Mouse (Mus musculus) monocyte, adult 2 months (primary cell): Measurements from ENCODE around the gene Itpkc.
A peak's percentile ranks its signal among the peaks of the same experiment; 100 is the strongest.

Source experiments
- DNase-seq, 2 experiments: peaks; one replicate each; pipeline ENCODE4 v3.0.0; 2022; ENCODE audit warnings: low spot score in 2 of 2, low read depth in 1 of 2

The Itpkc gene

DNA sequence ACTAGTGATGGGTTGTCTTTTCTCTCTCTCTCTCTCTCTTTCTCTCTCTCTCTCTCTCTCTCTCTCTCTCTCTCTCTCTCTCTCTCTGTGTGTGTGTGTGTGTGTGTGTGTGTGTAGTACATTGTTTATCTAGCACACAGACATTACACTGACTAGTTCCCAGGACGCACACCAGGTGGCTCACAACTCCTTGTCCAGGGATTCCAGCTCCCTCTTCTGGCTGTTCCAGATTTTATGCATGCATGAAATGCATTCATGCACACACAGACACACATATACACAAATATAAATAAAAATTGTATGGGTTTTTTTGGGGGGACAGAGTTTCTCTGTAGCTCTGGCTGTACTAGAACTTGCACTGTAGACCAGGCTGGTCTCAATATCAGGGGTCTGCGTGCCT, 9.1 kb upstream of the Itpkc start:
- DNase-seq, result no peak

DNA sequence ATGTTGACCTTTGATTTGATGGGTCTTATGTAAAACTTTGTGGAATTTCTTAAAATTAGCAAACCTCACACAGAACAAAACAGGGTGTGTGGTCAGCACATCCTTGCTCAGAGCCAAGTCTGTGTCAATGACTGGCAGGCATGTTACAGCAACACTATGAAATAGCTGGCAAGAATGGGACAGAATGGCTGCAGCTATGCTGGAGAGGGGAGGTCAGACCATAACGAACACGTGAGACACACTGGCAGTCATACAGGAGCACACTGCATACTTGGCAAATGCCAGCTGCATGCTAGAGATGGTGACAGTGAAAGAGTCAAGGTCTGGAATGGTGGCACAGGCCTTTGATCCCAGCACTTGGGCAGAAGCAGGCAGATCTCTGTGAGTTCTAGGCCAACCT, 7.3 kb upstream of the Itpkc start:
- no peak for DNase-seq

DNA sequence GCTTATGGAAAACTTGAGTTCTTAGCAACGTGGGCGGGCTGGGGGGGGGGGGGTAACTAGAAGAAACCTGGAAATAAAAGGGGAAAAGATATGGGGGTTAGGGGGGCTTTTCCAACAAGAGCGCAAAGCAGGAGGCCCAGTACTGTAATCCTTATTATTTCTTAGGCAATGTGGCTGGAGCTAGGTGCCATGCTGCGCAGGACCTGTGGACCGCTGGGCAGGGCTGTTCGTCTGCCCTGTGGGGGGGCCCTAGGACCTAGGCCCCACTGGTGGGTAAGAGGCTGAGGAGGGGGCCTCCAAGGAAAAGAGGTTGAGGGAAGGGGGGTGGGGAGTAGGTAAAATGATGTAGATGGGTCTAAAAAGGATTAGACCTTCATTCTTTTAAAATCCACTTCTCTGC, 4.8 kb upstream of the Itpkc start:
- no peak for DNase-seq

- DNase-seq, result peak; percentile 77 to 85
Observed at GRCm38 (mm10) chr7:27232781-27233281, 4.4 kb upstream of the Itpkc start, which contains the start of gene Coq8b. Gene Coq8b, plus strand, starts transcription at chr7:27233023.

DNA sequence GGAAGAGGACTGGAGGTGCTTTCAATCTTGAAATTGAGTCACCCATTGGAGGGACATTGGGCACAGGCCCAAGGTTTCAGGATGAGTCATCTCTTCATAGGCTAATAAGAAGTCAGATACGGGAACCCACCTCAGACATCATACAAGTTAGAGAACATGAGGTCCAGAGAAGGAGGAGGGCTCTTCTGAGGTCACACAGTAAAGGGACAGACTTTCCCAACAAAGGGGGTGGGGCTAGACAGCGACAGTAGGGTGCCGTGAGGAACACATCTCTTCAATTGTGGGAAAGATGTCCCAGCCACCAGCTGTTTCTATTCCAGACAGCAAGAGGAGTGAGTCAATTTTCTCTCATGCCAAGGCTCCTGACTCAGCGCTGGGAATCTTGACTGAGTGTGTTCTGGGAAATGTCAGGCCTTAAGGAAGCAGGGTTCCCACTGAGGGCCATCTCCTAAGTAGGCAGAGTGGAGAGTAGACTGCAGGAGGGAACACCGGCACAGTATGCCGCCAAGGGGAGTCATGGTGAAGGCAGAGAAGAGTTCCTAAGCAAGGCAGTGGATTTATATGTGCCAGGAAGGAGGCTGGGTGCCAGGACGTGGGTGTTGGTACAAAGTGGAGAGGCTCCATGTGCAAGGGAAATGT, 3.4 kb upstream of the Itpkc start:
- no peak for DNase-seq

GRCm38 (mm10) chr7:27230781-27231180, 2.3 kb upstream of the Itpkc start:
- DNase-seq, result no peak

GRCm38 (mm10) chr7:27228865-27229264, 404 bp upstream of the Itpkc start:
- no peak for DNase-seq

DNA sequence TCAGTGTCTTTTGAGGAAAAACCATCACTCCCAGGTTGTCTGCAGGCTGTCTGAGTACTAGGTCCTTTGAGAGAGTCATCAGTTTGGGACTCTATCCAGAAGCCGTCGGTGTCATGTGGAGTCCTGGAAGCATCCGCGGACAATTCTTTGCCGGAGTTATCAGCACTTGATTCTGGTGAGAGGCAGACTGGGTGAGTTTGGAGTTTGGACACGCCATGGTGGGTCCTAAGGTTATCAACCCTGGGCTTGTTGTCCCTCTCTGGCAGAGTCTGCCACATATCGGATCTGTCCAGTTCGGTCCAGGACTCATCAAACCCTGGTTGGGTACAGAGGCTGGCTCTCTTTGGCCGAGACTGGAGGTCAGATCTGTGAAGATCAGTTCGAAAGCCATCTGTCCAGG, 785 bp downstream of the Itpkc start:
- DNase-seq, result no peak

DNA sequence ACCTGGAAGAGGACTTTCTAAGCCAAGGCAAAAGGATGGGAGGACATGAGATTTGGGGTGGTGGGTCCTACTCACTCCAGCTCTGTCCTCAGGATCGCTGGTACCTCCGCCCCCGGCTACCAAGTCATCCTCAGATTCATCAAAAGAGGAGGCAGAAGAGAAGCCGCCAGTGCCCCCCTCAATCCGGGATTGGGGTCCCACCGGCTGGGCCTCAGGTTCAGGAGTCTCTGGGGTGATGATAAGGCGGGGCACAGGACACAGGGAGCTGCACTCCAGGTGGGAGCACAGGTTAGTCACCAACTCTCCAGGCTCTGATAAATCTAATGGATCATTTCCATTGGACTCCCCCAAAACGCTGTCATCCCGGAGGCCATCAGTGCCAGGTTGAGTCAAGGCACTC, 1.2 kb downstream of the Itpkc start:
- no peak for DNase-seq

DNA sequence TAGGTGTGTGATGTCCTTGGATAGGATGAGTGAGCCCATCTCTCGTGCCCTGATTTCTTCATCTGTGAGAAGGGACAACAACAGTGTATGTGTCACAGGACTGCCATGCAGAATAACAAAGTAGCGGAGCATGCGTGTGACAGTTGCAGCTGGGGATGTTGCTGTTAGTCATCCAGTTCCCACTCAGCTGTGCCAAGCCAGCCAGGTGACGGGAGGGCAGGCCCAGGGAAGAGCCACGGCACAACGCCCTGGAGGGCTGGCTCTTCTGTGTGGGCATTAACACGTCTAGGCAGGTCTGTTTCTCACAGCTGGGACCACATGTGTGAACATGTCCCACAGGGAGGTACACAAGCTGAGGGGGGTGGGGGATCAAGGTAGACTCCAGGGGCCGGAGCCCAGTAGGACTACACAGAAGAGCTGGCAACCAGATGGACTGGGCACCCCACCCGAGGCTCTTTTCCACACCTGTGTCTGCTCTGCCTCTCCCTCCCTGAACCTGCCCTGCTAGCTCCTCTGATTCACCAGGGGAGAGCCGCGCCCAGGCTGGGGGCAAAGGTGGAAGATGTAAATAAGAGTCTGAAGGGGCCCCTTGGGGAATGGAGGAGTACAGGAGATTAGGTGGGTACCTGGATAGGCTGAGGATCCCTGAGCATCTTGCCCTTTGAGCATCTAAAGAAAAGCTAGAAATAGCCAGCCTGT, 3.4 kb downstream of the Itpkc start:
- no peak for DNase-seq

DNA sequence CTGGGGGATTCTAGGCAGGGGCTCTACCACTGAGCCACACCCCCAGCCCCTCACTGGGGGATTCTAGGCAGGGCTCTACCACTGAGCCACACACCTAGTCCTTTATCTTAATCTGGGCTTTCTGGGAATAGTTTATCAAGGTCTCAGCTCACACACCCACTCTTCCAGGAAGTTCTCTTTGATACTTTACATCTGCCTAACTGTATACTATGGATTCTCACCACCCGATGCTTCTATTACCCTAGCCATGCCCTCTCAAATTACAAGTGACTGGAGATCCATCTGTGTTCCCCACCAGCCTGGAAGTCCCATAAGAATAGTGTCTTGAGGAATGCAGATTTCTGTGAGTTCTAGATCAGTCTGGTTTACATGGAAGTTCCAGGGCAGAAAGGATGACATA, 5.9 kb downstream of the Itpkc start:
- no peak for DNase-seq

DNA sequence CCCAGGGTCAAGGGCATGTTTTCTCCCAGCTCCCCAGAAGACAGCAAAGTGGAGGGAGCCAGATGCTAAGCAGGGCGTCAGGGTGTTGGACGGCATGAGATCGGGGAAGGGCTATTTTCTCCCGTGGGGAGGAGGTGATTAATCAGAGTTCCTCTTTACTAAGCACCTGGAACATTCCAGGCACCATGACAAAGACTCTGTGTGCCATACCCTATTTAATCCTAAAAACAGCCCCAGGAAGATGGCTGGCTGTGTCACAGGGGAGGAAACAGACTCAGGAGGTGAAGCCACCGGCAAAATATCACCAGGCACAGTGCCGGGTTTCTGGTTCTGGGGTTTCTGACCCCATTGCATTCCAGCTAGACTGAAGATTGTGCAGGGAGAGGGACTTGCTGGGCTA, 6.5 kb downstream of the Itpkc start:
- no peak for DNase-seq

DNA sequence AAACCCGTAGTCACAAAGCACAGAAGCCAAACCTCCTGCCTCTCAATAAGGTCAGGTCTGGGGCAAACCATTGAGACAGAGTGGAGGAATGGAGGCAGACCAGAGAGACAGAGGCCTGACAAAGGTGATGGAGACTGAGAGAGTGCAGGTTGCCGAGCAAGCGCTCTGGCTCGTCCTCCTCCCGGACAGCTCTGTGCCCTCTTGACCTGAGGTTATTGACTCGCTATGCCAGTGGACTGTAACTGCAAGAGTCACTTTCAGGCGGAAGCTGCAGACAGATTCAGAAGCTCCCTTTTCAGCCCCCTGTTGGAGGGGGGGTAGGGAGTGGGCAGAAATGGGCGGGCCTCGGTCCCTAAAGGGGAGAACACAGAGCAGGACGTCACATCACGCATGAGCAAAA, 8.5 kb downstream of the Itpkc start:
- DNase-seq, result no peak

DNA sequence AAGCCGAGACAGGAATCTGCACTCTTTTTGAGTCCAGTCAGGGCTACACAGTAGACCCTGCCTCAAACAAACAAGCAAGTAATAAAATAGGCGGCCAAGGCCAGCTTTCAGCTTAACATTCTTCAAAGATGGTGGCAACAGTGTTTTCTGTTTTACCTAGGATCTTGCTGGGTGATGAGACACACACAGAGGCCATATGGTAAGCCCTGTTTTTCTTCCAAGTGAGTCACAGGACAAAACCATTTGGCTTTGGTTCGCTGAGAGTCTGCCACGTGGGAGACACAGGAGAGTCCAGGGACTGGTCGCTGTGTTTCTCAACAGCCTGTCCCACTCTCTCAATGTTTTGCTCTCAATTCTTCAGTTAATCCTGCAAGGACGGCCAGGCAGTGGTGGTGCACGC, 9.9 kb downstream of the Itpkc start:
- no peak for DNase-seq

- no peak for DNase-seq
Observed at GRCm38 (mm10) chr7:27212626-27213025, 15.8 kb downstream of the Itpkc start.

- DNase-seq, result no peak
Observed at GRCm38 (mm10) chr7:27203730-27204449, 24.6 kb downstream of the Itpkc start.

DNA sequence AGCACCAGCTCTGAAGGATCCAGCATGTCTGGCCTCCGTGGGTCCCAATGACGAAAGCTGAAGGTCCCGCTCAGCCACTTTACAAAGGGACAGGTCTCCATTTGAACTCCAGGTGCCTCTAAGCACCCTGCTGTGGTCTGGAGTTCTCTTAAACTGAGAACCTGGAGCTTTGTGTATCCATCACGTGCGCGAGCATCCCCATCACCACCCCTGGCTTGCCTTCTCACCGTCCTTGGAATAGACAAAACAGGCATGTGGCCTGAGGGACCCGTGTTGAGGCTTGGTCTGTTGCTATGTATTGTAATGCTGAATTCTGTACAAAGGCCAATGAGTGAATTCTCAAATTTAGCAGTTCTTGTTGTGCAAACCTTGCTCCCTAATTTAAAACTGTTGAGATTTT, 29.7 kb downstream of the Itpkc start:
- no peak for DNase-seq

GRCm38 (mm10) chr7:27198355-27198754, 30.1 kb downstream of the Itpkc start:
- no peak for DNase-seq

- no peak for DNase-seq
Observed at GRCm38 (mm10) chr7:27197634-27198033, 30.8 kb downstream of the Itpkc start.

DNA sequence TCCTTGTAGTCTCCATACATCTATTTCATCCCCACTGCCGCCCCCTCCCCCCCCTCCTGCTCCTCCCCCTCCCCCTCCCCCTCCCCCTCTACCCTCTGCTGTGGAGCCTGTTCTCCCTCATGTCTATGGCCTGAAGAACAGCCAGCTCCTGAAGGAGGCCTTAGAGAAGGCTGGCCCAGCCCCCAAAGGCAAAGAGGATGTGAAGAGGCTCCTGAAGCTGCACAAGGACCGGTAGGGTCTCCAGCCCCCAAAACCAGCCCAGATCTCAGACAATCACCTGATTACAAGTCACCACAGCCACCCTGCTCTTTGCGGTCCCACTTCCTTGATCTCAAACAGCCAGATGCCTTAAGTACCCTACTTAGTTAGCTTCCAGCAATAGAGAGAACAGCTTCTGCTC, 31.3 kb downstream of the Itpkc start:
- no peak for DNase-seq

DNA sequence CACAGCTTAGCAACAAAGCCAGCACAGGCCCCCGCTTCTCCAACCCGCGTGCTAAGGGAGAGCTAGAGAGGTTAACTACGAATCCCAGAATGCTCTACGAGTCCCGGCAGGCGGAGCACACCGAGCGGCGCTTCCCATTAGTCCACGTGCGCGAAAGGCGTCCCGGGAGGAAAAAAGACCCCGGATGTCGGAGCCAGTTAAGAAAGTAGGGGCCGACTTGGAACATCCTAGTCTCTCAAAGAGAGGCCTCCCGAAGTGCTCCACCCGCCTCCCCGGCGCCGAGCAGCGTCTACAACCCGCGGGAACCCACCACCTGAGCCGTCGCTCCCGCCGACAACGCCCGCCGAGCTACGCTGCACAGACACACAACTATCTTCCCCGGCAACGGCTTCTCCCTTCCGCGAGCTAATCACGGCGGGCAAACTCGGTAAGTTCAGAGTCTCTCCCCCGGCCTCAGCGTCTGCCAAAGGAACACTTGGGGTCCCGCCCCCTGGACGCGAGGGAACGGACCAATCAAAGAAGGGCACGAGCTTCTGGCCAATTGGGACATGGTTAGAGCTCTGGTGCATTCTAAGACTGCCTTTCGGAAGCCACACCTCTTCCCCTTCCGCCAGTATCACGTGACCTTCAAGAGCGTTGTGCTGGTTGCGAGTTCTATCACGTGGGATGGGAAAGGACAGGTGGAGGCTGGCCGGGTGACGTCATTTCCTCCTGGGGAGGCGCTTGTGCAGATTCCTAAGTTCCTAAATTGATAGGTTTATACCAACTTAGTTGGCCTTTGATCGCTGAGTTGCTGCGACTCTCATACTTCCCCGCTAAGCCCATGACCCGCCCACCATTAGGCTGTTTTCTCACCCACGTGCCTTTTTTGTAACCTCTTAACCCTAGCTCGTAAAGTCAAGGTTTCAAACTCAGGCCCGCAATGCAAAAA, 32.5 kb downstream of the Itpkc start, which contains the start of the genes BC024978 and Snrpa:
TSS of gene BC024978 (plus strand) at position 101 of the 931 bp plus-strand sequence.
TSS of gene Snrpa (minus strand) at position 591 of the 931 bp plus-strand sequence.
- DNase-seq, result peak; percentile 91 to 97
